Mouse (Mus musculus) embryo, embryonic 10 days (tissue): ENCODE data around the gene Pitpnb.

Experiments used
- DNase-seq: peaks from one replicate; pipeline ENCODE4 v3.0.0-alpha.2; 2015; ENCODE audit warnings: low spot score

Pitpnb gene

GRCm38 (mm10) chr5:111330417-111331098 lies at the start of gene Pitpnb:
Gene Pitpnb, plus strand, starts transcription at chr5:111330763.
- DNase-seq: peak; percentile 98

GRCm38 (mm10) chr5:111284420-111285175 lies 46.0 kb upstream of the Pitpnb start:
- no peak for DNase-seq

GRCm38 (mm10) chr5:111287571-111287970 lies 43.0 kb upstream of the Pitpnb start:
- DNase-seq: no peak

- no peak for DNase-seq
These were observed 42.1 kb upstream of the Pitpnb start for GRCm38 (mm10) chr5:111288486-111288885.

- DNase-seq: no peak
These were observed 40.5 kb upstream of the Pitpnb start for GRCm38 (mm10) chr5:111290071-111290470.

- DNase-seq: no peak
These were observed 38.9 kb upstream of the Pitpnb start for GRCm38 (mm10) chr5:111291639-111292038.

- DNase-seq: no peak
These were observed 32.8 kb upstream of the Pitpnb start for GRCm38 (mm10) chr5:111297801-111298200.

- no peak for DNase-seq
These were observed 31.9 kb upstream of the Pitpnb start for GRCm38 (mm10) chr5:111298706-111299105.

DNA sequence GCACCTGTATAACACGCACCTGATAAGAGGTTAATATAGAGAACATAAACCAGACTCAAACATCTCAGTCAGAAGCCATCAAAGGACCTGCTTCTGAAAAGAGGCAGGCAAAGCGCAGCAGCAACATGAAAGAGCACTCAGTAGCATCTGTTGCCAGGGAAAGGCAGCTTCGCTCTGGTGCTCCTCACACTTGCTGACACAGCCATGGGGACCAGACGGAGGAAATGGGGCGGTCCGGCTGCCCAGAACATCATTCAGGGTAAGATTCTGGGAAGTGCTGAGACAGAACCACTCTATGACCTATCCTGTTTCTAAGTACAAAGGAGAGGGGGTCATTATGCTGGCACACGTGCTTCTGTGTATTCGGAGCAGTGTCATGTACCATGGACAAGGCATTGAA lies 29.8 kb upstream of the Pitpnb start:
- DNase-seq: no peak

DNA sequence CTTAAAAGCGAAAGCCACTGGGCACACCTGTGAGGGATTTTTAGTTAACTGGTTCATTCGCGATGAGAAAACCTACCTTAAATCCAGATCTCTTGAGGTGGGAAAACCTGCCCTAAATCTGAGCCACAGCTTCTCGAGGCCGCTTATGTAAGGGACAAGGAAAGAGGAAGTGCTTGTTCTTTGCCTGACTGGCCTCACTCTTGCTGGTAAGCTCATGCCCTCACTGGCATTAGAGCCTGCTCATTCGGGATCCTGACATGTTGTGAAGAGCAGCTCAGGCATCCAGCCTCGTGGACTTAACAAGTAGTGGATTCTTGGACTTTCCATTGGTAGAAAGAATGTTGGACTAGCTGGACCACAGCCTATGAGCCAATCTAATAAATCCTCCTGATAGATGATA lies 28.8 kb upstream of the Pitpnb start:
- no peak for DNase-seq

DNA sequence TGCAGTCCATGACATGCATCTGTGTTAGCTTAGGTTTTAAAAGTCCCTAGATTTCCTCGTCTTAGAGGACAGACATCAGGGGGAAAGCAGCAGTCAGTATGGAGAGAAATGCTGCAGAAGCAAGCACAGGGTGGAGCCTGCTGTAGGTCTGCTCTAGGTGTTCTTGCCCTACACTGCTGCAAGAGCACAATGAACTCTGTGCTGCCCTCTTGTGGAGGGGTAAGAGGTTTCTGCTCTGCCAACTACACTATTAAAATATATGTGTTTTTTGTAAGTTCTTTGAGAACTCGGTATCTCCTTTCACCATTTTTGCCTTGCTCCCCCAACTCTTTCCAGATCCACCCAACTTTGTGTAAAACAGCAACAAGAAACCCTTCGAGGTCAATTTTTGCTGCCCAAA lies 25.8 kb upstream of the Pitpnb start:
- DNase-seq: no peak

- DNase-seq: no peak
These were observed 20.4 kb upstream of the Pitpnb start for GRCm38 (mm10) chr5:111310185-111310584.

GRCm38 (mm10) chr5:111313833-111314232 lies 16.7 kb upstream of the Pitpnb start:
- DNase-seq: no peak

GRCm38 (mm10) chr5:111315061-111315460 lies 15.5 kb upstream of the Pitpnb start:
- no peak for DNase-seq

GRCm38 (mm10) chr5:111317526-111317925 lies 13.0 kb upstream of the Pitpnb start:
- DNase-seq: no peak

DNA sequence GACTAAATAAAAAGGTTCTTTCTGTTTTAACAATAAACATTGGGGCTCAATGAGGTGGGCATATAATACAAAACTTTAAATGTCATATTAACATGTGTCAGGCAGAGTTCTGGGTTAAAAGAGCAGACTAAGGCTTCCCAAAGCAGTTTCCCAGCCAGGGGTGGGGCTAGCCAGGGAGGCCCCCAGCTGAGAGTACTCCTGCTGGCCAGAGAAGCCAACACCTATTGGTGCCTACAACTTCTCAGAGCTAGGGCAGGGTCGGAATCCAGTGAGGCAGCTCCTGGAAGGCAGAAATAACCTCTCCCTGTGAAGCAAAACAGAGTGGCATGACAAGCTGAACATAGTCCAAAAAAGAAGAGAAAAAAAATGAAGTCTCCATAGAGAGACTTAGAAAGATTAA lies 11.6 kb upstream of the Pitpnb start:
- no peak for DNase-seq

- DNase-seq: no peak
These were observed 4.8 kb upstream of the Pitpnb start for GRCm38 (mm10) chr5:111325813-111326212.

GRCm38 (mm10) chr5:111327420-111327819 lies 3.1 kb upstream of the Pitpnb start:
- DNase-seq: no peak

DNA sequence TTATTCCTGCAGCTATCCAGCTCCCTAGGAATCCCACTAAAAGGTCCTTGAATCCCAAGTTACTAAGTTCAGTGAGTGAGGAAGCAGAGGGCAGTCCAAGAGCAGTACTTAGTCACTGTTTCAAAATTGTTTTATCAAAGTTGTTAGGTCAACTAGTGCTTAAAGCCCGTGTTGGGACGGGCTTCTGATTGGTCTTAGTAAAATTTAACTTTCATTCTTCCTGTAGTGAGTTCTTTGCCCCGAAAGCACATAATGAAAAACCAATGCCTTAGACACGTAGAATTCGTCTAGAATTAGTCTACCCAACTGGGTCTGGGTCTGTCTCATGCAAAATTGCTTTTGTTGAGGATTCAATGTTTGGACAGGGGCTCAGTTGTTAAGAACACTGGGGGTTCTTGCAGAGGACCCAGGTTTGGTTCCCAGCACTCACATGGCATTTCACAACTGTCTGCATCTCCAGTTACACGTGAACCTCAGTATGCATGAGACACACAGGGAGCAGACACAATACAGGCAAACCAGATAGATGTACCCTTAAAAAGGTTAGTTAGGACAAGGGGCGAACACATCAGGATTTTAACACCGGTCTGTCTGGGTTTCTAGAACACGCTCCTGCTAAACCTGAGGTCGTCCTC lies 664 bp upstream of the Pitpnb start:
- DNase-seq: no peak

DNA sequence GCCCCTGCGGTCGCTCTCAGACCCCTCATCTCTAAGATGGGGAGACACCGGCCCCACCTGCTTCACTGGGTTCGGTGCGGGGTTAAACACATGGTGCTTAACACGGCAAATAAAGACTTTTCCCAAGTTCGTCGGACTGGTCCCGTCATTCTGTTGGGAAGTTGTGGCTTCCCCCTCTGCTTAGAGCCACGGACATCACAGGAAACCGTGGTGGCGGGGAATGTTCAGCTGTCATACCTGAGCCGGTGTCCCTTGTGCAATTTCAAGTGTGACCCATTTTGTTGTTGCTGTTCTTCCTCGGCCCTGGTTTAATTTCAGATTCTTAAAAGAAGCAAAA lies 504 bp downstream of the Pitpnb start:
- no peak for DNase-seq

- DNase-seq: no peak
These were observed 5.6 kb downstream of the Pitpnb start for GRCm38 (mm10) chr5:111335939-111336691.

DNA sequence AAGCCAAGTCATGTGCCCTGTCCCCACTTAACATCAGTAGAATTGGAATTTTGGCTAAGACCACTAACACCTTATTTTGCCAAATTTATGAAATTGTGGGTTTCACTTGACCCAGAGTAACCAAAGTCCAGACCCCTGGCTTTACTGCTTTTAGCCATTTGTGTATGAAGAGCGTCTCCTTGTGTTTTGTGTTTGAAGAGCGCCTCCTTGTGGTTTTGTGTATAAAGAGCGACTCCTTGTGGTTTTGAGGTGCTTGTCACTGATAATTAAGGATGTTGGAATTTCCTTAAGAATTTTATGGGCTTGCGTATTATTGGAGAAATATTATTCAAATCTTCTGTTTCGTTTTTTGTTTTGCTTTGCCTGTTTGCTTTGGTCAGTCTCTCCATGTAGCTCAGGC lies 11.0 kb downstream of the Pitpnb start:
- DNase-seq: peak; percentile 66
